Mouse (Mus musculus): ENCODE data around the gene Cspg4.
A peak's percentile ranks its signal among the peaks of the same experiment; 100 is the strongest.
"Not testable (repeated sequence)": the region's sequence is repeated elsewhere in the genome, so short reads cannot be mapped to it uniquely, and the experiment has no call there.

The Cspg4 gene

DNA sequence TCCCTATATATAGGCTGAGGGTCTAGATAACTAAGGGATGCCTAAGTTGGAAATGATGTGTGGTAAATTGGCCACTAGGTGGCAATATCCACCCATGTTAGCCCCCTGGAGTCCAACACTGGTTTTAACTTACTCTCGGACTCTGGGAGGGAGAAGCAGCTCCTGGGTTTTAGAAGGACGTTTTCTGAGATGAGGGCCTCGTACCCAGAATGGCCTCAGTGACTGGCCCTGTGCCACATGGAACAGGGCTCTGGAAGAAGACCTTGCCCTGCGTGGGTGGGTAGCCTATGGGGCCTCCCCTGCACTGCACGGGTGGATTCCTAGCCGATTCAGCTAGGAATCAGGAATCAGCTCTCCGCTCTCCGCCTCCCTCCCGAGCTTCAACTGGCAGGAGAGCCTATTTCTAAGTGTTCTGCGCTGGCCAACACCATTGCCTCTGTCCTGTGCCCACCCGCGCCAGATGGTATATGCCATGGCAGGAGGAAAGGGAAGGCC, 26.7 kb downstream of the Cspg4 start:
- peak; percentile 88 for DNase-seq (ENCODE audit: low read depth, low spot score)

- DNase-seq (ENCODE audit: low read depth, low spot score): no peak
Measured at GRCm38 (mm10) chr9:56892111-56892510, 27.3 kb downstream of the Cspg4 start.

GRCm38 (mm10) chr9:56893313-56893712, 28.5 kb downstream of the Cspg4 start:
- no peak for DNase-seq (ENCODE audit: low read depth, low spot score)

- DNase-seq (ENCODE audit: low read depth, low spot score): peak; percentile 48
Measured at GRCm38 (mm10) chr9:56894006-56894405, 29.2 kb downstream of the Cspg4 start.

- no peak for DNase-seq (ENCODE audit: low read depth, low spot score)
Measured at GRCm38 (mm10) chr9:56896779-56897178, 31.9 kb downstream of the Cspg4 start.

DNA sequence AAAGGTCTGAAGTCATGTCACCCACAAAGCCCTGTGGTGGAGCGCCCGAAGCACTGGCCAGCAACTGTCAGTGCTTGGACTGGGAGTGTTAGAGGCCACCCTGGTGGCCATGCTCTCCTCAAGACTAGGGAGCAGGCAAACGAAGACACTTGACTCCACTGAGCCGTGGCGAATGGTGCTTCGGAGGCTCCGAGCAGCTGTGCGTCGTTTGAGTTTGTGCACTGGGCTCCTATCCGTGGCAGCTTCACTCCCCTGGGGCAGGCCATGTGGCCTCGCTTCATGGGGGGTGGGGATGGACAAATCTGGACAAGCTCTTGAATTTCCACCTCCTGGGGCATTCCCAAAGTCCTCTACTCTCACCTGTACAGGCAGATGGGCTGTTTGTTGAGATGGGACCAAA, 34.6 kb downstream of the Cspg4 start:
- no peak for DNase-seq (ENCODE audit: low read depth, low spot score)

- no peak for DNase-seq (ENCODE audit: low read depth, low spot score)
Measured at GRCm38 (mm10) chr9:56900060-56900459, 35.2 kb downstream of the Cspg4 start.

DNA sequence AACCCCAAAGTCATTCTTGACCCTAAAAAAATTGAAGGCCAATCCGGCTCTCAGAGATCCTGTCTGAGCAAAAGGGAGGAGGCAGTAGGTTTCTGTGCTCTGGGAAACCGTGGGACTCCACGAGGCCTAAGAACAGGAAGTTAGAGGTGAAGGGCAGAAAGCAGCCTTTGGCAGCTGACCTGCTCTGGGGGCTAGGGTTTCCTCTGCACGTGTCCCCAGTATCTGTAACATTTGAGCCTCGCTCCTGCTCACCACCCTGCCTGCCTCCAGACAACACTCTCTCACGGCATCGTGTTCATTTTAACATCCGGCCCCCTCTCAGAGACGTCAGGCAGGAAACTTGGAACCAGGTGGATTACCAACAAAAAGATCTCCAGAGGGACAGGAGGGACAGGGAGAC, 35.7 kb downstream of the Cspg4 start:
- DNase-seq (ENCODE audit: low read depth, low spot score): no peak

DNA sequence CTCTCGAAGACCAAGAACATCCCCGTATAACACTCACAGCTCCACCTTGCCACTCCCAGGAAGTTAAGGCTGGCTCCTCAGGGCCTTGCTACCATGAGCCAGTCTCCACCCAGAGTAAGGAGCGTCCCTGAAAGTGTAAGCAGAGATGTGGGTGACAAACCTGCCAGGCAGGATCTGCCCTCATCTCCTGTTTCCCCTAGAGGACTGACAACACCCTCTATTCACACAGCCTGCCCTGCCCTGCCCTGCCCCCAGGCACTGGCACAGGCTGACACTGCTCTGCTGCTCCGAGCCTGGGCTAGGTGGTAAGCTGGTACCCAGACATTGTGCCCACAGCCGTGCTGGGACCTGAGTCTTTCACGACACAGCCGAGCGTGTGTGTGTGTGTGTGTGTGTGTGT, 36.4 kb downstream of the Cspg4 start:
- no peak for DNase-seq (ENCODE audit: low read depth, low spot score)

DNA sequence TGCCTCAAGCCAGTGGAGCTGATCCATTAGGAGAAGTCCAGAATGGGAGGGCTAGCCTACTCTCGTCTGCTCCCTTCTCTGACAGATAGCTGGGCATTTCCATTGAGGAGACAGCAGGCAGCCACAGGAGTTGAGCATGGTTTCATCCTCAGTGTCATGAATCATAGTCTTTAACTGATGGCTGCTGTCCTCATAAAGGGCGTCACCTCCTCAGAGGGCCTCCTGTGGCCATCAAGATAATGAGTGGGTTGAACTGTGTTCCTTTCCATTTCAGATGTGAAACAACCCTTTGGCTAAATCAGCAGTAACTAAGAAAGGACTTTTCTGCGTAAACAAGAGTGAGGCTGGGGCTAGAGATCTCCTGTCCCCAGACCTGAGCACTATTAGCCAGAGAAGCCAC, 38.8 kb downstream of the Cspg4 start:
- DNase-seq (ENCODE audit: low read depth, low spot score): no peak

DNA sequence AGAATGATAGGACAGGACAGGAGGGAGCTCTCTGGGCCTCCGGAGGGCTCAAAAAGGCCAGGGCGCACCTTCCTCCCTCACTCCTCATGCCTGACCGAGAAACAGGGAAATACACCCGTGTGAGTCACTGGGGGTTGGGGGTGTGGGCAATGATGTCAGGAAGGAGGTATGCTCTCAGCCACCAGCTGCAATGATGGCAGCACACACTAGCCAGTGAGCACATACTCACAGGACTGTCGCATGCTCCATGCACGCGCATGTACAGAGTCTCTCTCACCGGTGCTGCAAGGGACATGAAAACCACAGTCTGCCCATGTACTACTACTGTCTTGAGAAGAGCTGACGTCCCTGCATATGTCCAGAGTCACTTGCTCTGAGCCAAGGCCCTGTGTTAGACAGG, 42.7 kb downstream of the Cspg4 start:
- DNase-seq (ENCODE audit: low read depth, low spot score): peak; percentile 85

GRCm38 (mm10) chr9:56909991-56910390, 45.2 kb downstream of the Cspg4 start:
- DNase-seq (ENCODE audit: low read depth, low spot score): not testable (repeated sequence)

DNA sequence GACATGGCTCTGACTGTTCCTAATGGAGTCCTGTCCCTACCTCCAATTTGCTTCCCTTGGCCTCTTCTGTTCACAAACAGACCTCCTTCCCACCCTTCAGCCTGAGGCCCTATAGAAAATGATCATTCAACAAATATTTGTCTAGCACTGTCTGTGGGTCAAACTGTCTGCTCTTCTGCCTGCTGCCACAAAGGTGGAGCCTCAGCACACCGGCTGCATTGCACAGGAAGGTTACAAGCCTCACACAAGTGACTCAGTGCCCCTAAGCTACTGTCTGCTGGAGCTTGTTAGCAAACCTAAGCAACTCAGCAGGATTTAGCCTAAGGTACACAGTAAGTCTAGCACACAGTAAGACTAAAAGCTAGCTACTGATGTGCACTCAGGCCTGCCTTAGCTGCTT, 46.2 kb downstream of the Cspg4 start:
- peak; percentile 55 for DNase-seq (ENCODE audit: low read depth, low spot score)

GRCm38 (mm10) chr9:56913991-56914390, 49.2 kb downstream of the Cspg4 start:
- peak; percentile 93 for DNase-seq (ENCODE audit: low read depth, low spot score)

GRCm38 (mm10) chr9:56915116-56915515, 50.3 kb downstream of the Cspg4 start:
- peak; percentile 20 for DNase-seq (ENCODE audit: low read depth, low spot score)

DNA sequence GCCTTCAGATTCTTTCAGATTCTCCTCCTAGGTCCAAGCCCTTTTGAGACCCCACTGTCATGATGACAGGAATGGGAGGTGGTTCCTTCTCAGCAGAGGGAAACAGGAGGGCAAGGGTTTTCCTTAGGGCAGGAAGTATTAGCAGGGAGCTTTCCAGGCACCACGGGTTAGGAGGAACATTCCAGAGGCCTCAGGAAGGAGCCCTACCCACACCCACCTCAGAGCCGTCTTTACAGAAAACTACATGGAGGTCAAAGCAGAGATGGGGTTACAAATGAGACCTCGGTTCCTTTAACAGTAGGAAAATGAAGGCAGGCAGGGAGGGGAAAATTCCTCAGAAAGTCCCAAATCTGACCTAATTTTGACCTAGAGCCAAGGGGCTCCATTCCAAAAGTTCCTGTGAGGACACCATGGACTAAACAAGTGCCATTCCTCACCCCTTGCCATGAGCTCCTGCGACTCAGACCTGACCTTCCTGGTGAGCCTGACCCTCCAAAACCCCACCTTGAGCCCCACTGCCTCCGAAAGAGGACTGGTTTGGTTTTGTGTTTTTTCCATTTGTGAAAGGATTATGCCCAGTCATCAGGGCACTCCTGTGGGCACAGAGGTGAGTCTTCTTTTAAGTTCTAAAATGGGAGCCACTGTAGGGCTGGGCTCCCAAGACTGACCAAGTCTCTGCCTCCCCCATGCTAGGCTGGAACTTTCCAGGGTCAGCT, 51.0 kb downstream of the Cspg4 start:
- DNase-seq (ENCODE audit: low read depth, low spot score): peak; percentile 48

- DNase-seq (ENCODE audit: low read depth, low spot score): no peak
Measured at GRCm38 (mm10) chr9:56917131-56917530, 52.3 kb downstream of the Cspg4 start.

DNA sequence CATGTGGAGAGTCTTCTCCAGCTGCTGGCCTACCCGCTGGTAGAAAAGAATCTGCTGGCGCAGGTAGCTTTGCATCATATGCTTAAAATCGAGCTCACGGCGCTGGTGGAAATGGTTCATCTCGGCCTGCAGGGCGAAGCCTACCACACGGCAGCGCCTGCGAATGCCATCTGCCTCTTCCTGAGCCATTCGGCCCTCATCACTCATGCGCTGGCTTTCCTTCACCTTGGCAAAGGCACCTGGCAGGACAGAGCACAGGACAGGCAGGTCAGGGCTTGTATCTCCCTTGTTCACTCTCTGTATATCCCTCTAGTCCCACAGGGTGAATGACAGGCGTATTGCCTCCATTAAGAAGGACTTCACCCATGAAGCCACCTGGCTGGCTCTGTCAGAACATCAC, 53.6 kb downstream of the Cspg4 start:
- DNase-seq (ENCODE audit: low read depth, low spot score): no peak

GRCm38 (mm10) chr9:56922746-56923145, 57.9 kb downstream of the Cspg4 start:
- DNase-seq (ENCODE audit: low read depth, low spot score): no peak

DNA sequence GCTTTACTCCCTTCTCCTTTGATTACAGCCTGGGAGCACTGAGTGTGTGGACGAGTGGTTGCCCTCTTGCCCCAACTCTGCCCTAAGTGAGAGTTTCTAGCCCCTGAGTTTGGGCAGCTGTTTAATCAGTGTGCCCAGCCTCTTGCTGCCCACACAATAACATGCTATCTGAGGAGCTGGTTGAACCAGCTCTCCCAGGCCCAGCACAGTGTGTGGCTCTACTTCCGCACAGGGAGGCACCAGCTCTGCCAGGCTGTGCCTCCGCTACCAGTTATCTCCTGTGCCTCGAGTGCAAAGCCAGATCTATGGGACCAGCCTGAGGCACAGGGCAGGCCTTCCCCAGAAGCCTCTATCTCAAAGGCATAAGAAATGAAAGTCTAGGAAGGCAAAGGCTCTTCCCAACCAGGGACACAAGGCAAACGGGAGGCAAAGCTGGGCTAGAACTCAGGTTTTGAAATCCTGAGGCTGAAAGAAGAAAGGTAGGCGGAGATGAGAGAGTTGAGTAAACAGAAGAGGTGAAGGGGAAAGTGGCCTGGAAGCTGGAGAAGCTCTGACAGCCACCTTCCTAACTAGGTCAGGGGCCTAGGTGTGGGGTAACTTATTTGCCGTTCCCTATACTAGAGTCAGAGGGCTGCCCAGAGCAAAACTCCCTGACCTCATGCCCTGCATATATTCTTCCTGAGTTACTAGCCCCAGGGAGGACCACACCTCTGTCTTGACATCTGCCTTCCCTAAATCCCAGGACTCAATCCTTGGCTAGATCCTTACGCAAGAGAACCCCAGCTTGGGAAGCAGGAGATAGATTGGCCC, 59.2 kb downstream of the Cspg4 start:
- no peak for DNase-seq (ENCODE audit: low read depth, low spot score)

GRCm38 (mm10) chr9:56924651-56925027, 59.8 kb downstream of the Cspg4 start:
- peak; percentile 92 for DNase-seq (ENCODE audit: low read depth, low spot score)

DNA sequence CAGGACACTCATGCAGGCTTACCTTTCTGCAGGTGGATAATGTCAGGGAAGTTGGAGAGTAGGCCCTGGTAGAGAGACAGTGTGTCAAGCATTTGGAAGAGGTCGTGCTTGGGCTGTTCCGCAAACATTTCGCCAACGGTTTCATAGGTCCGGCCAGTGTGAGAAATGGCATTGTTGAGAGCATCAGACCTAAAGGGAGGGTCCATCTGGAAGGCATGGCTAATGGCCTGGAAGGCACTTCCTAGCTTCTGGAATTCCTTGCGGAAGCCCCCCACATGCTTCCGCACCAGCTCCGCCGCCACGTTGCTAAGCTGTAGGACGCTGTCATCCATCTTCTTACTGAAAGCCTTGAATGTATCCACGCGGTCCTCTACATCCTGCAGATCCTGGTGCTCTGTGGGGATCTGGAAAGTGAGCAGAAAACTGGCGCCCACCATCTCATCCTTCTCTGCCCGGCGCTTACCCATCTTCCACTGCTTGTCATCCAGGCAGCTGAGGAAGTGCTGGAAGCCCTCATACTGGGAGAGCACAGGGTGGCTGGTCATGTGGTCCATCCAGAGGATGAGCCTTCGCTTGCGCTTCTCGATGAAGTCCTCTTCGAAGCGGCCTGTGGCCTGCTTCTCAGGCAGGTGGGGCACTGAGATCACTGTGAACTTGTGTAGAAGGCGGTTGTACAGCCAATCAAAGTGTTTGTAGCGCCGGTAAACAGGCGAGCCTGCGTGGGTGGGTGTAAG, 60.6 kb downstream of the Cspg4 start:
- DNase-seq (ENCODE audit: low read depth, low spot score): no peak
